Mouse (Mus musculus): ENCODE results near the gene Usp6nl. TPM values are rescaled to one million over a fixed set of nuclear protein-coding genes. Genes with fewer than 3 reads are reported as not detected.

Usp6nl gene
- total and polyA plus RNA-seq, 3 experiments: 8.9 to 67.1 (median 24.8) TPM

DNA sequence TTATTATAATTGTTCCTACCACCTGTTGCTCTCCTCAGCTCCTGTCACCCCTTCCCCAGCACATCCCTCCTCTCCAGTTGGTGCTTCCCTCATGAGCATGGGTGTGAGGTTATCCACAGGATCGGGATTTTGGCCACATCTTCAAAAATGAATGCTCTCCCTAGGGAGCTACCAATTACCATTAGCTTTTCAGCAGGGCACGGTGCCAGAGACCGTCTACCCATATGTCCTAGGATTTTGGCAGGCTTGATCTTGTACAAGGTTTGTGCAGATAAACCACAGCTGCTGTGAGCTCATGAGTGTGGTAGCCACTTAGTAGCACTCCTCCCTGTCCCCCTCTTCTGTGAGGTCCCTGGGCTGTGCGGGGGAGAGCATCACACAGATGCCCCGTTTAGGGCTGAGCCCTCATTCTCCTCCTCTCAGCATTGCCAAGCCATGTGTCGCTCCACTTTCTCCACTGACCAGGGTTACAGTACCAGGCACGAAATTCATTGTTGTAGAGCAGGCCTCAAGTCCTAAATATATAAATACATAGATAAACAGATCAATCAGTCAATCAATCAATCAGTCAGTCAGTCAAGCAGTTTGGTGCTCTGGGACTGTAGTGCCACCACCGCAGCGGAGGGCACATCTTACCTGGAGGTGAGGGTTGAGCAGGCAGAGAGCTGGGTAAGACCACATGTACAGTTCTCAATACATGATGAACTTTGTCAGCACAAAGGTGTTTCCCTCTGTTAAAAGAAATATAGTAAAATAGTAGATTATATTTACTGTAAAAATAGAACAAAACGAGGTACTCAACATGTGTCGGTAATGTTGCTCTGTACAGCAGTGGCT lies 27.0 kb downstream of the Usp6nl start:
- peaks cover 13 to 16% of the 10 kb centered on the region in 2 experiments for H3K4me1 ChIP-seq (ENCODE audit: control insufficient read depth in 1 of 2, insufficient read depth in 2 of 2, low read length in 2 of 2)
- H3K36me3 ChIP-seq (ENCODE audit: control insufficient read depth in 1 of 2, insufficient read depth in 2 of 2, low read length in 2 of 2): peaks cover 2 to 26% of the 10 kb centered on the region in 2 experiments; a peak in 2 of 4 replicates
- DNase-seq (ENCODE audit: low read depth, low spot score): no peak
- no peak overlapping the region for H3K9ac ChIP-seq (ENCODE audit: control insufficient read depth, low read depth, low read length, poor library complexity, severe bottlenecking)
- no peaks in the 10 kb centered on the region for H3K27me3 ChIP-seq (ENCODE audit: control insufficient read depth in 1 of 2, insufficient read depth in 2 of 2, low read length in 2 of 2)
- peaks cover 10% of the 10 kb centered on the region for H3K79me2 ChIP-seq (ENCODE audit: control insufficient read depth, insufficient read depth, low read length, poor library complexity)
- H3K4me3 ChIP-seq (ENCODE audit: control insufficient read depth in 1 of 2, insufficient read depth in 1 of 2, low read depth in 2 of 2, low read length in 2 of 2): no peak overlapping the region
- TF ChIP-seq ELF1 (IDR thresholded peaks at IDR 0.05; ENCODE audit: low read depth, low read length): no peak
- TF ChIP-seq ETS1 (IDR thresholded peaks at IDR 0.05; ENCODE audit: low read depth, low read length): peak; percentile 40; the same call in 1 of the 2 replicates
- H3K9me3 ChIP-seq (replicated peaks; ENCODE audit: insufficient read depth, low read length): no peaks in the 10 kb centered on the region
- no peak overlapping the region for H3K27ac ChIP-seq (ENCODE audit: control insufficient read depth, low read depth, low read length)

DNA sequence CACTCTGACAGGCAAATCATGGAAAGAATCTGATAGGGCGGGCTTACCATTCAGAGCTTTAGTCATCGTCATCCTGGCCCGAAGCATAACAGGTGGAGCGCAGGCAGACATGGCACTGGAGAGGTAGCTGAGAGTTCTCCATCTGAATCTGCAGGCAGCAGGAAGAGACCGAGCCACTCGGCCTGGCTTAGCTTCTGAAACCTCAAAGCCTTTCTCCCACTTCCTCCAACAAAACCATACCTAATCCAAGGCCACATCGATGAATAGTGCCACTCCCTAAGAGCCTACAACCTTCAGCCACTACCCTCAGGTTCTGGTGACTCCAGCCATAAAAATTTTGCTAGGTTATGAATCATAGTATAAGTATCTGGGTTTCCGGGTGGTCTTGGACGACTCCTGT lies 27.7 kb downstream of the Usp6nl start:
- H3K4me3 ChIP-seq (ENCODE audit: control insufficient read depth in 1 of 2, insufficient read depth in 1 of 2, low read depth in 2 of 2, low read length in 2 of 2): no peak overlapping the region
- H3K9ac ChIP-seq (ENCODE audit: control insufficient read depth, low read depth, low read length, poor library complexity, severe bottlenecking): no peak overlapping the region
- H3K4me1 ChIP-seq (ENCODE audit: control insufficient read depth in 1 of 2, insufficient read depth in 2 of 2, low read length in 2 of 2): peaks cover 13 to 16% of the 10 kb centered on the region in 2 experiments
- TF ChIP-seq KAT2A (conservative IDR thresholded peaks at IDR 0.05; ENCODE audit: low read depth, low read length) (no peak), MAX (IDR thresholded peaks at IDR 0.05; ENCODE audit: low read length) (no peak), BHLHE40 (IDR thresholded peaks at IDR 0.05; ENCODE audit: borderline replicate concordance, low read depth, low read length) (no peak), MAFK (IDR thresholded peaks at IDR 0.05; ENCODE audit: borderline replicate concordance, low read depth, low read length) (no peak), SMC3 (IDR thresholded peaks at IDR 0.05; ENCODE audit: low read depth, low read length) (no peak), GABPA (IDR thresholded peaks at IDR 0.05; ENCODE audit: low read depth, low read length) (no peak), ZNF384 (IDR thresholded peaks at IDR 0.05; ENCODE audit: low read depth, low read length) (no peak), RAD21 (IDR thresholded peaks at IDR 0.05; ENCODE audit: low read depth, low read length) (no peak), ZC3H11A (IDR thresholded peaks at IDR 0.05; ENCODE audit: low read depth, low read length) (no peak), SIN3A (IDR thresholded peaks at IDR 0.05; ENCODE audit: low read length) (no peak), ELF1 (IDR thresholded peaks at IDR 0.05; ENCODE audit: low read depth, low read length) (no peak), CHD2 (IDR thresholded peaks at IDR 0.05; ENCODE audit: low read length) (no peak), TCF12 (IDR thresholded peaks at IDR 0.05; ENCODE audit: low read depth, low read length) (no peak), EP300 (IDR thresholded peaks at IDR 0.05; ENCODE audit: low read depth in 1 of 2, low read length in 2 of 2) (no peak), POLR2A (IDR thresholded peaks at IDR 0.05; ENCODE audit: control insufficient read depth in 1 of 2, insufficient read depth in 1 of 2, low read depth in 1 of 2, low read length in 2 of 2, poor library complexity in 1 of 2) (no peak), ZKSCAN1 (IDR thresholded peaks at IDR 0.05; ENCODE audit: low read depth, low read length) (no peak), USF2 (IDR thresholded peaks at IDR 0.05; ENCODE audit: borderline replicate concordance in 1 of 2, insufficient read depth in 1 of 2, low read depth in 1 of 2, low read length in 2 of 2) (no peak)
- H3K36me3 ChIP-seq (ENCODE audit: control insufficient read depth in 1 of 2, insufficient read depth in 2 of 2, low read length in 2 of 2): peaks cover 2 to 26% of the 10 kb centered on the region in 2 experiments; a peak in 2 of 4 replicates
- no peak for DNase-seq (ENCODE audit: low read depth, low spot score)
- peaks cover 10% of the 10 kb centered on the region for H3K79me2 ChIP-seq (ENCODE audit: control insufficient read depth, insufficient read depth, low read length, poor library complexity)
- no peaks in the 10 kb centered on the region for H3K27me3 ChIP-seq (ENCODE audit: control insufficient read depth in 1 of 2, insufficient read depth in 2 of 2, low read length in 2 of 2)
- no peak overlapping the region for H3K27ac ChIP-seq (ENCODE audit: control insufficient read depth, low read depth, low read length)
- H3K9me3 ChIP-seq (replicated peaks; ENCODE audit: insufficient read depth, low read length): no peaks in the 10 kb centered on the region
